Mouse (Mus musculus) erythroblast, embryonic 14.5 days (primary cell): ENCODE results near the gene Sbk1.
"Not testable (repeated sequence)": the region's sequence is repeated elsewhere in the genome, so short reads cannot be mapped to it uniquely, and the experiment has no call there.

Experiments used
- GATA1 ChIP-seq: IDR thresholded peaks from 2 replicates; pipeline ENCODE4 v1.6.1; 2012; ENCODE audit warnings: low read length, inconsistent platforms, mixed read lengths
- TAL1 ChIP-seq: IDR thresholded peaks from 3 replicates; pipeline ENCODE4 v1.6.1; 2012; ENCODE audit warnings: low read length, inconsistent platforms, mixed read lengths

DNA sequence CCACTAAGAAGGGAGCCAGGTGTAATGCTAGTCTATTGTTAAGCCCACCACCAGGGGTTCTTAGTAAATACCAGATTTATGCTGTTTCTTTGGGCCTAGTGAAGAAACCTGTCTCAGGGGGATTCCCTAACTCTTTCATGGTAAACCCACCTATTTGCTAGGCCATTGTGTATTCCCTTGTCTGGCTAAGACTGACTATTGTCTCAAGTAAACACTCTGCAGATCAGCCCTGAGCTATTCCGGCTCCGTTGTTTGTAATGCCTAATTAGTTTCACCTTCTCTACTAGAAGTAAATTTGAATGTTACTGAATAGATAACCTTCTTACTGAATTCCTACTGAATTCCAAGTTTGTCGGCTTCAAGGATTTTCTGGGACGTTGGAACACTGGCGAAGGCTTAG lies 29.4 kb downstream of the Sbk1 start:
- TF ChIP-seq GATA1, TAL1: not testable (repeated sequence)
